Mouse (Mus musculus) midbrain, postnatal 0 days (tissue): ENCODE results near the gene Itgb2l. TPM values are rescaled to one million over a fixed set of nuclear protein-coding genes. Genes with fewer than 3 reads are reported as not detected.

Experiments
- ATAC-seq: fragments of 200-750 bp; cut with Nextera tagmentation; 2 replicates; pipeline ENCODE4 v1.8.0; 2017; ENCODE audit warnings: moderate number of reproducible peaks, mild to moderate bottlenecking, moderate TSS enrichment, moderate library complexity; ENCODE audit not compliant: low FRiP score
- DNase-seq: peaks from one replicate; pipeline ENCODE4 v3.0.0-alpha.2; 2015; ENCODE audit warnings: low spot score
- H3K27ac ChIP-seq: fragments of 300-500 bp; sonication (generic); 2 replicates; pipeline ENCODE4 v1.5.1; 2014; ENCODE audit warnings: low read depth, mild to moderate bottlenecking, low read length, mixed read lengths
- H3K27me3 ChIP-seq: fragments of 300-500 bp; sonication (generic); 2 replicates; pipeline ENCODE4 v1.6.1; 2014; ENCODE audit warnings: low read length, control low read depth, mixed read lengths; ENCODE audit not compliant: insufficient read depth
- H3K36me3 ChIP-seq: fragments of 300-500 bp; sonication (generic); 2 replicates; pipeline ENCODE4 v1.6.1; 2014; ENCODE audit warnings: low read length, control low read depth, mixed read lengths; ENCODE audit not compliant: insufficient read depth
- H3K4me1 ChIP-seq: fragments of 300-500 bp; sonication (generic); 2 replicates; pipeline ENCODE4 v1.6.1; 2014; ENCODE audit warnings: mild to moderate bottlenecking, control low read depth, antibody characterized with exemption, low read length, mixed read lengths; ENCODE audit not compliant: insufficient read depth
- H3K4me2 ChIP-seq: fragments of 300-500 bp; sonication (generic); 2 replicates; pipeline ENCODE4 v1.6.1; 2014; ENCODE audit warnings: low read depth, mild to moderate bottlenecking, low read length, mixed read lengths; ENCODE audit not compliant: poor library complexity, severe bottlenecking
- H3K4me3 ChIP-seq: fragments of 300-500 bp; sonication (generic); 2 replicates; pipeline ENCODE4 v1.5.1; 2014; ENCODE audit warnings: low read depth, mild to moderate bottlenecking, low read length, moderate library complexity
- H3K9ac ChIP-seq: fragments of 300-500 bp; sonication (generic); replicated peaks from 2 replicates; pipeline ENCODE4 v1.6.1; 2014; ENCODE audit warnings: mild to moderate bottlenecking, low read length, moderate library complexity, mixed read lengths; ENCODE audit not compliant: poor library complexity, severe bottlenecking
- H3K9me3 ChIP-seq: fragments of 300-500 bp; sonication (generic); 2 replicates; pipeline ENCODE4 v1.6.1; 2016; ENCODE audit warnings: low read length, control low read depth
- CTCF ChIP-seq: IDR thresholded peaks from 2 replicates; pipeline ENCODE4 v1.5.1; 2016; ENCODE audit warnings: antibody characterized with exemption, mild to moderate bottlenecking
- WGBS: fragments of 180-500 bp; shearing (Covaris S2); extraction: QIAGEN DNeasy Blood & Tissue Kit; methylation state at CpG from one replicate; pipeline ENCODE4 v1.1.7; 2014; 5-methylcytosine and 5-hydroxymethylcytosine counted together
- polyA plus RNA-seq: library from polyadenylated mRNA; unstranded; fragments of >200 nt; fragmentation: Nextera tagmentation; extraction: Ambion mirVana; gene quantifications from 2 replicates; pipeline ENCODE4 v1.2.1, GENCODE M21; 2015
- total RNA-seq: library from RNA; depleted of rRNA; stranded (reverse); fragments of >200 nt; gene quantifications from 2 replicates; pipeline ENCODE4 v1.2.3, GENCODE M21; 2014; rRNA removed

Itgb2l gene
- total and polyA plus RNA-seq, 2 experiments from 2014 or later, result not detected

DNA sequence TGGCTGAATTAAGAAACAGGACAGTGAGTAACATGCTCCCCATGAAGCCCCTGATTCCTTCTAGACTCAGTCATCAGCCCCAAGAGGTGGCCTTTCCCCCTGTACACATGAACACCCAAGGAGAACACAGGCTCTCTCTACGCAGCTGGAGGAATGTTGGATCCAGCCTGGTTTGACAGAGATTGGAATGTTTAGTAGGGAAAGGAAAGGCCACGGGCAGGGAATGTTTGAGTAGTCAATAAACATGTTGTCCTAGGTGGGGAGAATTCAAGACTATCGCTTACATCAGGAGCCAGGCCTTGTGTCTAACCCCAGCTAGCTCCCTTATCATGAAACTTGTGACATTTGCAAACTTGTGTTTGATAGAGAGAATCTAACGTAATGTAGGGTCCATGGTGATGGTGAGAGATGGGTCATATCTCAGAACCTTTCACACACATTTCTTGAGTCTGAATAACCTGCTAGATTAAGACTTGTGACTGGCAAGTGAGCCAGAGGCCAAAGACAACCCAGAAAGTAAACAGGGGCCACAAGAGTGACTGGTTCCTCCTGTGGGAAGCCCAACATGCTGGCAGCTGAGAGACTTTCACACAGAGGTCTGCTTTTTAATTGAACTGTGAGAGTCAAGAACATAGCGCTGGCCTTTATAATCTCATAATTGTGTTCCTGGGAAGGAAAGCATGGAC is 60.8 kb downstream of the Itgb2l start:
- TF ChIP-seq CTCF, result no peak
- Histone ChIP-seq H3K9me3 (no peaks in the 10 kb centered on the region), H3K4me2 (no peak overlapping the region), H3K9ac (no peak overlapping the region), H3K4me1 (no peaks in the 10 kb centered on the region), H3K27ac (no peak overlapping the region), H3K27me3 (no peaks in the 10 kb centered on the region), H3K4me3 (no peak overlapping the region), H3K36me3 (no peaks in the 10 kb centered on the region)
- DNase-seq (no peak), ATAC-seq (no peak)
- WGBS, result 80% methylated on average over 5 of the region's 5 CpGs

DNA sequence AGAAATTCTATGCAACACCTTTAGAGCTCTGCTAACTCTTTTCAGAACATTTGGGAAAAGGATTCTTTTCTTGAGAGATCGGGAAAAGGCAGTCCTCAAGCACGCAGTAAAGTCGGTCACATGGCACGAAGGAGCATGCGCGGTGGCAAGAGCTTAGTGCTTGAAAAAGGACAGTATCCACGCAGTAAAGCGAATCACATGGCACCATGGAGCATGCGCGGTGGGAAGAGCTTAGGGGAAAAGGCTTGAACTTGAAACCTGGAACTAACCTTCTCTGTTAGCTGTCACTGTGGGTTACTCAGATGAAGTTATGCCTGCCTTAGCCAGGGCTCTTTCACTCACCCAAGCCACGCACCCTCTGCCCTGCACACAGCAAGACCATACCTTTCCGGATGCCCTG is 62.0 kb downstream of the Itgb2l start:
- Histone ChIP-seq H3K4me2 (no peak overlapping the region), H3K27me3 (no peaks in the 10 kb centered on the region), H3K4me1 (no peaks in the 10 kb centered on the region), H3K4me3 (no peak overlapping the region), H3K36me3 (no peaks in the 10 kb centered on the region), H3K27ac (no peak overlapping the region), H3K9me3 (no peaks in the 10 kb centered on the region), H3K9ac (no peak overlapping the region)
- DNase-seq, result no peak
- WGBS, result 95% methylated on average over 12 of the region's 12 CpGs
- TF ChIP-seq CTCF, result no peak
- no peak for ATAC-seq

DNA sequence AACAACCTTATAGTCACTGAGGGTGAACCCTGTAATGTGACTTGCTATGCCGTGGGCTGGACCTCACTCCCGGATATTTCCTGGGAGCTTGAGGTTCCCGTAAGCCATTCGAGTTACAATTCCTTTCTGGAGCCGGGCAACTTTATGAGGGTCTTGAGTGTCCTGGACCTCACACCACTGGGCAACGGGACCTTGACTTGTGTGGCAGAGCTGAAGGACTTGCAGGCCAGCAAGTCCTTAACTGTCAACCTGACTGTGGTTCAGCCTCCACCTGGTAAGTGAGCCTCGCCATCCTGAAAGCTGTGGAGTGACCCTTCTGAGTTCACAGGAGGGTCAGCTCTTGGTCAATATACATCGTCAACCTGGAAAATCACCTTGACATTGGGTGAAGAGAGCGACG is 65.3 kb downstream of the Itgb2l start:
- ATAC-seq (no peak), DNase-seq (no peak)
- no peaks in the 10 kb centered on the region for H3K36me3 ChIP-seq
- H3K4me1 ChIP-seq, result no peaks in the 10 kb centered on the region
- H3K27me3 ChIP-seq, result no peaks in the 10 kb centered on the region
- H3K9me3 ChIP-seq, result no peaks in the 10 kb centered on the region
- WGBS, result 94% methylated on average over 10 of the region's 10 CpGs
- no peak overlapping the region for H3K4me3 ChIP-seq
- H3K4me2 ChIP-seq, result no peak overlapping the region
- no peak overlapping the region for H3K27ac ChIP-seq
- H3K9ac ChIP-seq, result no peak overlapping the region
- TF ChIP-seq CTCF, result no peak

GRCm38 (mm10) chr16:96376342-96376741 is 67.1 kb downstream of the Itgb2l start:
- Histone ChIP-seq H3K36me3 (no peaks in the 10 kb centered on the region), H3K4me2 (no peak overlapping the region), H3K4me1 (no peaks in the 10 kb centered on the region), H3K27ac (no peak overlapping the region), H3K9ac (no peak overlapping the region), H3K9me3 (no peaks in the 10 kb centered on the region), H3K27me3 (no peaks in the 10 kb centered on the region), H3K4me3 (no peak overlapping the region)
- no peak for TF ChIP-seq CTCF
- WGBS, result 25% methylated on average over 7 of the region's 7 CpGs
- peak; percentile 56 for DNase-seq
- no peak for ATAC-seq

- Histone ChIP-seq H3K27me3 (no peaks in the 10 kb centered on the region), H3K4me3 (no peak overlapping the region), H3K27ac (no peak overlapping the region), H3K36me3 (no peaks in the 10 kb centered on the region), H3K4me1 (no peaks in the 10 kb centered on the region), H3K9me3 (no peaks in the 10 kb centered on the region), H3K9ac (no peak overlapping the region), H3K4me2 (no peak overlapping the region)
- WGBS, result 88% methylated on average over 7 of the region's 7 CpGs
- ATAC-seq (no peak), DNase-seq (no peak)
- TF ChIP-seq CTCF, result no peak
Observed at GRCm38 (mm10) chr16:96375538-96375937, 67.9 kb downstream of the Itgb2l start.

DNA sequence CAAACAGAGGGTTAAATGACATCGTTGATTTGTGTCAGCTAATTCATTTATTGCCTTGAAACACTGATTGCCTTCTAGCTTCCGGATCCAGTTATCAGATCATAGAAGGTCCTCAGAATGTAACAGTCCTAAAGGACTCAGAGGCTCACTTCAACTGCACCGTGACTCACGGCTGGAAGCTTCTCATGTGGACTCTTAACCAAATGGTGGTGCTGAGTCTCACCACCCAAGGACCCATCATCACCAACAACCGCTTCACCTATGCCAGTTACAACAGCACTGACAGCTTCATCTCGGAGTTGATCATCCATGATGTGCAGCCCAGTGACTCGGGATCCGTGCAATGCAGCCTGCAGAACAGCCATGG is 70.7 kb downstream of the Itgb2l start:
- Histone ChIP-seq H3K9me3 (no peaks in the 10 kb centered on the region), H3K4me1 (no peaks in the 10 kb centered on the region), H3K4me3 (no peak overlapping the region), H3K9ac (no peak overlapping the region), H3K36me3 (no peaks in the 10 kb centered on the region), H3K4me2 (no peak overlapping the region), H3K27me3 (no peaks in the 10 kb centered on the region), H3K27ac (no peak overlapping the region)
- DNase-seq (no peak), ATAC-seq (no peak)
- TF ChIP-seq CTCF, result no peak
- 85% methylated on average over 8 of the region's 8 CpGs for WGBS

Other genes with a start within 250 kb of the Itgb2l start
- gene Sh3bgr, start 243.2 kb downstream of the Itgb2l start, total RNA-seq, result 2.2 and 2.4 TPM in 2 replicates
- 5.4 and 6.8 TPM in 2 replicates for gene Sh3bgr, start 243.2 kb downstream of the Itgb2l start, polyA plus RNA-seq
- gene B3galt5, start 207.8 kb downstream of the Itgb2l start, total RNA-seq, result 9.0 and 12.1 TPM in 2 replicates
- gene B3galt5, start 207.8 kb downstream of the Itgb2l start, polyA plus RNA-seq, result 5.9 and 6.1 TPM in 2 replicates
- 333 and 361 TPM in 2 replicates for gene Pcp4, start 24.0 kb upstream of the Itgb2l start, total RNA-seq
- 687 and 775 TPM in 2 replicates for gene Pcp4, start 24.0 kb upstream of the Itgb2l start, polyA plus RNA-seq